Comparison of ENCODE assay signal across 12 mouse cellular contexts in genomic region chr5:112583304-112583703, GRCm38 (mm10). TPM values are rescaled to one million over a fixed set of nuclear protein-coding genes. Genes with fewer than 3 reads are reported as not detected.
DNase-seq lines count a peak whose midpoint lies in the region; ATAC-seq and TF ChIP-seq lines count a peak whose summit lies in the region.
"Had no signal": no experiment of that assay in that cellular context is flagged by ENCODE, and none has a peak within 500 bp of the region (broad histone marks: within the 10 kb centered on the region; RNA-seq: fewer than 3 reads in every experiment).

No protein-coding gene starts in this region.

- H3K9ac ChIP-seq in heart, embryonic 13.5 days, result no peak overlapping the region
- no peak overlapping the region for H3K9ac ChIP-seq in heart, adult 2 months (ENCODE audit: low read depth, low read length)
- H3K9ac ChIP-seq in hindbrain, embryonic 13.5 days, result no peak overlapping the region
- H3K9ac ChIP-seq in midbrain, embryonic 14.5 days (replicated peaks; ENCODE audit: low read length), result no peak overlapping the region
- H3K9ac ChIP-seq: midbrain, embryonic 12.5 days had no signal

- TF ChIP-seq EP300 in heart, adult 2 months (IDR thresholded peaks at IDR 0.05; ENCODE audit: insufficient read depth, low read depth, low read length), result no peak

- TF ChIP-seq CTCF in heart, adult 2 months (IDR thresholded peaks at IDR 0.05), result no peak

- no peaks in the 10 kb centered on the region for H3K79me2 ChIP-seq in heart, adult 2 months (replicated peaks; ENCODE audit: control insufficient read depth, insufficient read depth, low read length)

- peaks cover 11% of the 10 kb centered on the region for H3K4me1 ChIP-seq in heart, embryonic 13.5 days
- no peaks in the 10 kb centered on the region for H3K4me1 ChIP-seq in heart, adult 2 months (ENCODE audit: control insufficient read depth, insufficient read depth, low read length)
- H3K4me1 ChIP-seq in hindbrain, embryonic 13.5 days (replicated peaks), result peaks cover 30% of the 10 kb centered on the region
- H3K4me1 ChIP-seq in midbrain, embryonic 14.5 days (ENCODE audit: control insufficient read depth, insufficient read depth, low read length), result peaks cover 18% of the 10 kb centered on the region

- intact Hi-C loops in heart, adult 2 months (cut with DNase I), result no loop called here

- no peak overlapping the region for H3K4me2 ChIP-seq in heart, embryonic 13.5 days
- 0 out of 2 replicates have a peak overlapping the region, but pooled peaks have one; percentile 2 for H3K4me2 ChIP-seq in hindbrain, embryonic 13.5 days
- H3K4me2 ChIP-seq in midbrain, embryonic 14.5 days (ENCODE audit: low read length), result no peak overlapping the region
- H3K4me2 ChIP-seq: midbrain, embryonic 12.5 days had no signal

- H3K27ac ChIP-seq in heart, embryonic 13.5 days (replicated peaks), result peak overlapping the region; percentile 58
- no peak overlapping the region for H3K27ac ChIP-seq in heart, adult 2 months
- H3K27ac ChIP-seq in hindbrain, embryonic 13.5 days, result no peak overlapping the region; the same call in 1 of the 2 replicates
- peak overlapping the region; percentile 22 for H3K27ac ChIP-seq in midbrain, embryonic 14.5 days (replicated peaks; ENCODE audit: low read depth, low read length)
- H3K27ac ChIP-seq: midbrain, embryonic 12.5 days had no signal

- H3K36me3 ChIP-seq in heart, embryonic 13.5 days, result no peaks in the 10 kb centered on the region
- no peaks in the 10 kb centered on the region for H3K36me3 ChIP-seq in heart, adult 2 months (ENCODE audit: control insufficient read depth, insufficient read depth, low read length)
- H3K36me3 ChIP-seq in hindbrain, embryonic 13.5 days, result no peaks in the 10 kb centered on the region
- H3K36me3 ChIP-seq in midbrain, embryonic 14.5 days (ENCODE audit: control insufficient read depth, insufficient read depth, low read length), result no peaks in the 10 kb centered on the region
- H3K36me3 ChIP-seq: midbrain, embryonic 12.5 days had no signal

- H3K9me3 ChIP-seq in heart, embryonic 13.5 days, result no peaks in the 10 kb centered on the region
- H3K9me3 ChIP-seq in hindbrain, embryonic 13.5 days, result no peaks in the 10 kb centered on the region
- no peaks in the 10 kb centered on the region for H3K9me3 ChIP-seq in midbrain, embryonic 14.5 days (ENCODE audit: control insufficient read depth, low read length)
- H3K9me3 ChIP-seq: midbrain, embryonic 12.5 days had no signal

- H3K27me3 ChIP-seq in heart, embryonic 13.5 days (replicated peaks), result peaks cover 83% of the 10 kb centered on the region
- H3K27me3 ChIP-seq in heart, adult 2 months (ENCODE audit: control insufficient read depth, insufficient read depth, low read length), result no peaks in the 10 kb centered on the region
- H3K27me3 ChIP-seq in hindbrain, embryonic 13.5 days, result 0 out of 2 replicates have a peak, but pooled peaks cover 4% of the 10 kb centered on the region
- no peaks in the 10 kb centered on the region for H3K27me3 ChIP-seq in midbrain, embryonic 14.5 days (ENCODE audit: control insufficient read depth, insufficient read depth, low read length)

- no peak for ATAC-seq in heart, embryonic 13.5 days (ENCODE audit: extremely low read depth, insufficient number of reproducible peaks, low FRiP score, low TSS enrichment)
- no peak for ATAC-seq in hindbrain, embryonic 13.5 days (ENCODE audit: low FRiP score)
- no peak for ATAC-seq in midbrain, embryonic 14.5 days (ENCODE audit: low FRiP score, low TSS enrichment)

- WGBS in heart, embryonic 13.5 days, result 32% methylated on average over 9 of the region's 9 CpGs
- 16% methylated on average over 9 of the region's 9 CpGs for WGBS in heart, adult 2 months
- WGBS in hindbrain, embryonic 13.5 days, result 14% methylated on average over 9 of the region's 9 CpGs
- 11% methylated on average over 9 of the region's 9 CpGs for WGBS in midbrain, embryonic 14.5 days

- no peak for DNase-seq in heart, adult 2 months
- DNase-seq in embryo, embryonic 10.5 days (ENCODE audit: low spot score), result peak; percentile 63
- DNase-seq in midbrain, embryonic 14.5 days, result peak; percentile 77
- no peak for DNase-seq in adipocyte (ENCODE audit: low spot score)
- no peak for DNase-seq in cerebellum, postnatal 4 days (ENCODE audit: low spot score in 2 of 2)
- no peak for DNase-seq in adrenal gland, adult (ENCODE audit: inconsistent age in 2 of 2, low spot score in 1 of 2)
- DNase-seq: gastrocnemius, postnatal 14 days had no signal

- no peak for TF ChIP-seq POLR2A in heart, adult 2 months (IDR thresholded peaks at IDR 0.05; ENCODE audit: insufficient read depth, low read depth, low read length)

- no peak overlapping the region for H3K4me3 ChIP-seq in heart, embryonic 13.5 days
- H3K4me3 ChIP-seq in heart, adult 2 months, result no peak overlapping the region
- H3K4me3 ChIP-seq in hindbrain, embryonic 13.5 days, result no peak overlapping the region
- H3K4me3 ChIP-seq in midbrain, embryonic 14.5 days (replicated peaks; ENCODE audit: low read depth, low read length), result no peak overlapping the region
- H3K4me3 ChIP-seq: midbrain, embryonic 12.5 days had no signal

RNA-seq across cellular contexts. Expression of gene Sez6l, which starts 6.3 kb away (rescaled TPM):
- polyA plus RNA-seq in heart, embryonic 13.5 days (2015; fragmentation: Nextera tagmentation; extraction: Ambion mirVana), result 0.29 and 0.33 TPM in 2 replicates
- total RNA-seq in heart, adult 2 months (2021), result under 1 TPM; 0.08 to 0.09 TPM
- polyA plus RNA-seq in heart, adult 2 months (2012; rRNA removed), result 0.15 and 0.25 TPM in 2 replicates
- 28.4 and 32.5 TPM in 2 replicates for polyA plus RNA-seq in hindbrain, embryonic 13.5 days (2015; fragmentation: Nextera tagmentation; extraction: Ambion mirVana)
- polyA plus RNA-seq in midbrain, embryonic 14.5 days (2014; fragmentation: Nextera tagmentation; extraction: Ambion mirVana), result 46.3 and 49.9 TPM in 2 replicates
- total RNA-seq: common myeloid progenitor, adult 5-6 weeks had no signal
- polyA plus RNA-seq: liver, adult 2 months had no signal

Comparison
In these comparisons a context has a peak if more than half of its experiments do, and no peak if none do; other contexts are left out.
1. H3K27ac ChIP-seq: peak in heart, embryonic 13.5 days (single experiment) and midbrain, embryonic 14.5 days (single experiment); none in heart, adult 2 months (single experiment) and hindbrain, embryonic 13.5 days (single experiment).
2. DNase-seq: peak in embryo, embryonic 10.5 days (single experiment) and midbrain, embryonic 14.5 days (single experiment); none in heart, adult 2 months (0 of 2), adipocyte (single experiment), cerebellum, postnatal 4 days (0 of 2) and adrenal gland, adult (0 of 2).
3. RNA of gene Sez6l, which starts 6.3 kb away (polyA plus RNA-seq): 46.3 to 49.9 TPM in midbrain, embryonic 14.5 days and 28.4 to 32.5 TPM in hindbrain, embryonic 13.5 days; 0.29 to 0.33 TPM in heart, embryonic 13.5 days and 0.15 to 0.25 TPM in heart, adult 2 months; every median in the first group is over 10 times any median in the second.